Mouse (Mus musculus): Measurements from ENCODE around the gene Bcas3.

- TF ChIP-seq POLR2A (IDR thresholded peaks at IDR 0.05; ENCODE audit: insufficient read depth, low read length) (no peak), EP300 (IDR thresholded peaks at IDR 0.05; ENCODE audit: insufficient read depth, low read depth, low read length) (no peak)
These were observed 296.4 kb downstream of the Bcas3 start for GRCm38 (mm10) chr11:85649373-85649772.
